Mouse (Mus musculus): ENCODE data around the gene Ndufa9. TPM values are rescaled to one million over a fixed set of nuclear protein-coding genes. Genes with fewer than 3 reads are reported as not detected.

The Ndufa9 gene
- total and polyA plus RNA-seq, 2 experiments from 2014 or later: 113 to 213 TPM

GRCm38 (mm10) chr6:126791964-126792363 lies 57.0 kb downstream of the Ndufa9 start:
- Histone ChIP-seq H3K9me3 (ENCODE audit: low read length) (no peaks in the 10 kb centered on the region), H3K4me3 (ENCODE audit: low read depth, low read length) (no peak overlapping the region), H3K36me3 (ENCODE audit: insufficient read depth) (no peaks in the 10 kb centered on the region), H3K27ac (ENCODE audit: low read depth, low read length) (no peak overlapping the region), H3K4me1 (ENCODE audit: insufficient read depth) (no peaks in the 10 kb centered on the region), H3K27me3 (ENCODE audit: insufficient read depth, low read length) (no peaks in the 10 kb centered on the region), H3K4me2 (ENCODE audit: low read depth) (0 out of 2 replicates have a peak overlapping the region, but pooled peaks have one; percentile 13), H3K9ac (no peak overlapping the region)
- WGBS: 33% methylated on average over 12 of the region's 12 CpGs
- ATAC-seq (no peak), DNase-seq (no peak)
- TF ChIP-seq CTCF (IDR thresholded peaks at IDR 0.05; ENCODE audit: low read depth): peak; percentile 39

- 53% methylated on average over 4 of the region's 4 CpGs for WGBS
These were observed 57.4 kb downstream of the Ndufa9 start for GRCm38 (mm10) chr6:126791488-126791887.

GRCm38 (mm10) chr6:126788863-126789262 lies 60.1 kb downstream of the Ndufa9 start:
- Histone ChIP-seq H3K4me1 (ENCODE audit: insufficient read depth) (no peaks in the 10 kb centered on the region), H3K27ac (ENCODE audit: low read depth, low read length) (no peak overlapping the region), H3K4me2 (ENCODE audit: low read depth) (no peak overlapping the region), H3K9ac (no peak overlapping the region), H3K4me3 (ENCODE audit: low read depth, low read length) (no peak overlapping the region), H3K36me3 (ENCODE audit: insufficient read depth) (no peaks in the 10 kb centered on the region), H3K9me3 (ENCODE audit: low read length) (no peaks in the 10 kb centered on the region), H3K27me3 (ENCODE audit: insufficient read depth, low read length) (no peaks in the 10 kb centered on the region)
- WGBS: 84% methylated on average over 8 of the region's 8 CpGs
- no peak for TF ChIP-seq CTCF (IDR thresholded peaks at IDR 0.05; ENCODE audit: low read depth)
- DNase-seq (no peak), ATAC-seq (no peak)

More at GRCm38 (mm10) chr6:126791488-126791887, 57.4 kb downstream of the Ndufa9 start:
- Histone ChIP-seq H3K9me3 (ENCODE audit: low read length) (no peaks in the 10 kb centered on the region), H3K4me1 (ENCODE audit: insufficient read depth) (no peaks in the 10 kb centered on the region), H3K27ac (ENCODE audit: low read depth, low read length) (no peak overlapping the region), H3K4me2 (ENCODE audit: low read depth) (no peak overlapping the region), H3K4me3 (ENCODE audit: low read depth, low read length) (no peak overlapping the region), H3K36me3 (ENCODE audit: insufficient read depth) (no peaks in the 10 kb centered on the region), H3K27me3 (ENCODE audit: insufficient read depth, low read length) (no peaks in the 10 kb centered on the region), H3K9ac (no peak overlapping the region)
- TF ChIP-seq CTCF (IDR thresholded peaks at IDR 0.05; ENCODE audit: low read depth): no peak
- ATAC-seq (no peak), DNase-seq (no peak)

GRCm38 (mm10) chr6:126784206-126784605 lies 64.7 kb downstream of the Ndufa9 start:
- Histone ChIP-seq H3K9me3 (ENCODE audit: low read length) (no peaks in the 10 kb centered on the region), H3K4me1 (ENCODE audit: insufficient read depth) (no peaks in the 10 kb centered on the region), H3K36me3 (ENCODE audit: insufficient read depth) (no peaks in the 10 kb centered on the region), H3K4me2 (ENCODE audit: low read depth) (no peak overlapping the region), H3K9ac (no peak overlapping the region), H3K27me3 (ENCODE audit: insufficient read depth, low read length) (no peaks in the 10 kb centered on the region), H3K4me3 (ENCODE audit: low read depth, low read length) (no peak overlapping the region), H3K27ac (ENCODE audit: low read depth, low read length) (no peak overlapping the region)
- 53% methylated on average over 5 of the region's 5 CpGs for WGBS
- ATAC-seq: no peak
- DNase-seq: no peak
- no peak for TF ChIP-seq CTCF (IDR thresholded peaks at IDR 0.05; ENCODE audit: low read depth)

GRCm38 (mm10) chr6:126783651-126784066 lies 65.3 kb downstream of the Ndufa9 start:
- Histone ChIP-seq H3K4me1 (ENCODE audit: insufficient read depth) (no peaks in the 10 kb centered on the region), H3K27me3 (ENCODE audit: insufficient read depth, low read length) (no peaks in the 10 kb centered on the region), H3K4me3 (ENCODE audit: low read depth, low read length) (no peak overlapping the region), H3K9ac (no peak overlapping the region), H3K9me3 (ENCODE audit: low read length) (no peaks in the 10 kb centered on the region), H3K4me2 (ENCODE audit: low read depth) (no peak overlapping the region), H3K36me3 (ENCODE audit: insufficient read depth) (no peaks in the 10 kb centered on the region), H3K27ac (ENCODE audit: low read depth, low read length) (no peak overlapping the region)
- WGBS: 65% methylated on average over 10 of the region's 10 CpGs
- TF ChIP-seq CTCF (IDR thresholded peaks at IDR 0.05; ENCODE audit: low read depth): no peak
- DNase-seq: no peak
- no peak; the same call in 1 of the 2 replicates for ATAC-seq

GRCm38 (mm10) chr6:126783056-126783455 lies 65.9 kb downstream of the Ndufa9 start:
- TF ChIP-seq CTCF (IDR thresholded peaks at IDR 0.05; ENCODE audit: low read depth): no peak
- H3K4me3 ChIP-seq (ENCODE audit: low read depth, low read length): no peak overlapping the region
- H3K9me3 ChIP-seq (ENCODE audit: low read length): no peaks in the 10 kb centered on the region
- ATAC-seq: no peak
- WGBS: 71% methylated on average over 1 of the region's 1 CpGs
- DNase-seq: no peak
- no peak overlapping the region for H3K27ac ChIP-seq (ENCODE audit: low read depth, low read length)
- no peaks in the 10 kb centered on the region for H3K4me1 ChIP-seq (ENCODE audit: insufficient read depth)
- no peak overlapping the region for H3K4me2 ChIP-seq (ENCODE audit: low read depth)
- H3K9ac ChIP-seq: no peak overlapping the region
- no peaks in the 10 kb centered on the region for H3K27me3 ChIP-seq (ENCODE audit: insufficient read depth, low read length)
- H3K36me3 ChIP-seq (ENCODE audit: insufficient read depth): no peaks in the 10 kb centered on the region

GRCm38 (mm10) chr6:126777889-126778288 lies 71.0 kb downstream of the Ndufa9 start:
- 87% methylated on average over 6 of the region's 6 CpGs for WGBS
- H3K9ac ChIP-seq: no peak overlapping the region
- no peaks in the 10 kb centered on the region for H3K4me1 ChIP-seq (ENCODE audit: insufficient read depth)
- H3K4me3 ChIP-seq (ENCODE audit: low read depth, low read length): no peak overlapping the region
- DNase-seq (no peak), ATAC-seq (no peak)
- no peak for TF ChIP-seq CTCF (IDR thresholded peaks at IDR 0.05; ENCODE audit: low read depth)
- no peaks in the 10 kb centered on the region for H3K9me3 ChIP-seq (ENCODE audit: low read length)
- no peak overlapping the region for H3K27ac ChIP-seq (ENCODE audit: low read depth, low read length)
- no peak overlapping the region for H3K4me2 ChIP-seq (ENCODE audit: low read depth)
- H3K36me3 ChIP-seq (ENCODE audit: insufficient read depth): no peaks in the 10 kb centered on the region
- H3K27me3 ChIP-seq (ENCODE audit: insufficient read depth, low read length): no peaks in the 10 kb centered on the region
